Mouse (Mus musculus): Measurements from ENCODE around the gene Parvb. TPM values are rescaled to one million over a fixed set of nuclear protein-coding genes. Genes with fewer than 3 reads are reported as not detected.

Parvb gene
- total and polyA plus RNA-seq, 2 experiments from 2014 or later, result 10.8 to 26.1 TPM

GRCm38 (mm10) chr15:84336281-84336817 is 104.5 kb downstream of the Parvb start:
- Histone ChIP-seq H3K36me3 (replicated peaks; ENCODE audit: control insufficient read depth, insufficient read depth, low read length) (no peaks in the 10 kb centered on the region), H3K9me3 (replicated peaks; ENCODE audit: control insufficient read depth, low read length) (no peaks in the 10 kb centered on the region), H3K27ac (ENCODE audit: low read depth) (no peak overlapping the region), H3K4me2 (ENCODE audit: low read depth, low read length) (no peak overlapping the region), H3K4me1 (ENCODE audit: control insufficient read depth, insufficient read depth) (peaks cover 7% of the 10 kb centered on the region), H3K4me3 (ENCODE audit: low read depth, low read length) (no peak overlapping the region), H3K27me3 (ENCODE audit: control insufficient read depth, insufficient read depth, low read length) (no peaks in the 10 kb centered on the region), H3K9ac (replicated peaks; ENCODE audit: low read depth, low read length) (no peak overlapping the region)
- DNase-seq (ENCODE audit: low spot score), result no peak
- TF ChIP-seq EP300 (IDR thresholded peaks at IDR 0.05; ENCODE audit: low read depth) (no peak), CTCF (IDR thresholded peaks at IDR 0.05; ENCODE audit: low read depth) (no peak)
- WGBS, result 50% methylated on average over 12 of the region's 12 CpGs
- no peak for ATAC-seq (ENCODE audit: insufficient read depth, low read depth)

- TF ChIP-seq CTCF (IDR thresholded peaks at IDR 0.05; ENCODE audit: low read depth) (no peak), EP300 (IDR thresholded peaks at IDR 0.05; ENCODE audit: low read depth) (no peak)
- no peak for ATAC-seq (ENCODE audit: insufficient read depth, low read depth)
- Histone ChIP-seq H3K4me2 (ENCODE audit: low read depth, low read length) (no peak overlapping the region), H3K27ac (ENCODE audit: low read depth) (no peak overlapping the region), H3K36me3 (replicated peaks; ENCODE audit: control insufficient read depth, insufficient read depth, low read length) (no peaks in the 10 kb centered on the region), H3K4me3 (ENCODE audit: low read depth, low read length) (no peak overlapping the region), H3K9ac (replicated peaks; ENCODE audit: low read depth, low read length) (no peak overlapping the region), H3K4me1 (ENCODE audit: control insufficient read depth, insufficient read depth) (peaks cover 7% of the 10 kb centered on the region), H3K27me3 (ENCODE audit: control insufficient read depth, insufficient read depth, low read length) (no peaks in the 10 kb centered on the region), H3K9me3 (replicated peaks; ENCODE audit: control insufficient read depth, low read length) (no peaks in the 10 kb centered on the region)
- WGBS, result 75% methylated on average over 5 of the region's 5 CpGs
- DNase-seq (ENCODE audit: low spot score), result no peak
These were observed 105.8 kb downstream of the Parvb start for GRCm38 (mm10) chr15:84337599-84337998.

GRCm38 (mm10) chr15:84340926-84341325 is 109.1 kb downstream of the Parvb start:
- Histone ChIP-seq H3K9ac (replicated peaks; ENCODE audit: low read depth, low read length) (no peak overlapping the region), H3K27me3 (ENCODE audit: control insufficient read depth, insufficient read depth, low read length) (no peaks in the 10 kb centered on the region), H3K27ac (ENCODE audit: low read depth) (no peak overlapping the region), H3K4me1 (ENCODE audit: control insufficient read depth, insufficient read depth) (peaks cover 7% of the 10 kb centered on the region), H3K4me3 (ENCODE audit: low read depth, low read length) (no peak overlapping the region), H3K9me3 (replicated peaks; ENCODE audit: control insufficient read depth, low read length) (no peaks in the 10 kb centered on the region), H3K36me3 (replicated peaks; ENCODE audit: control insufficient read depth, insufficient read depth, low read length) (no peaks in the 10 kb centered on the region), H3K4me2 (ENCODE audit: low read depth, low read length) (no peak overlapping the region)
- TF ChIP-seq CTCF (IDR thresholded peaks at IDR 0.05; ENCODE audit: low read depth) (no peak), EP300 (IDR thresholded peaks at IDR 0.05; ENCODE audit: low read depth) (no peak)
- ATAC-seq (ENCODE audit: insufficient read depth, low read depth) (no peak), DNase-seq (ENCODE audit: low spot score) (no peak)
- WGBS, result 43% methylated on average over 2 of the region's 2 CpGs

GRCm38 (mm10) chr15:84348769-84349168 is 116.9 kb downstream of the Parvb start:
- Histone ChIP-seq H3K36me3 (replicated peaks; ENCODE audit: control insufficient read depth, insufficient read depth, low read length) (no peaks in the 10 kb centered on the region), H3K4me2 (ENCODE audit: low read depth, low read length) (no peak overlapping the region), H3K4me3 (ENCODE audit: low read depth, low read length) (no peak overlapping the region), H3K9me3 (replicated peaks; ENCODE audit: control insufficient read depth, low read length) (no peaks in the 10 kb centered on the region; the same call in 1 of the 2 replicates), H3K27ac (ENCODE audit: low read depth) (no peak overlapping the region), H3K9ac (replicated peaks; ENCODE audit: low read depth, low read length) (no peak overlapping the region), H3K27me3 (ENCODE audit: control insufficient read depth, insufficient read depth, low read length) (no peaks in the 10 kb centered on the region), H3K4me1 (ENCODE audit: control insufficient read depth, insufficient read depth) (no peaks in the 10 kb centered on the region)
- DNase-seq (ENCODE audit: low spot score) (no peak), ATAC-seq (ENCODE audit: insufficient read depth, low read depth) (no peak)
- no peak for TF ChIP-seq EP300 (IDR thresholded peaks at IDR 0.05; ENCODE audit: low read depth)
- TF ChIP-seq CTCF (IDR thresholded peaks at IDR 0.05; ENCODE audit: low read depth), result no peak
- 95% methylated on average over 4 of the region's 4 CpGs for WGBS

DNA sequence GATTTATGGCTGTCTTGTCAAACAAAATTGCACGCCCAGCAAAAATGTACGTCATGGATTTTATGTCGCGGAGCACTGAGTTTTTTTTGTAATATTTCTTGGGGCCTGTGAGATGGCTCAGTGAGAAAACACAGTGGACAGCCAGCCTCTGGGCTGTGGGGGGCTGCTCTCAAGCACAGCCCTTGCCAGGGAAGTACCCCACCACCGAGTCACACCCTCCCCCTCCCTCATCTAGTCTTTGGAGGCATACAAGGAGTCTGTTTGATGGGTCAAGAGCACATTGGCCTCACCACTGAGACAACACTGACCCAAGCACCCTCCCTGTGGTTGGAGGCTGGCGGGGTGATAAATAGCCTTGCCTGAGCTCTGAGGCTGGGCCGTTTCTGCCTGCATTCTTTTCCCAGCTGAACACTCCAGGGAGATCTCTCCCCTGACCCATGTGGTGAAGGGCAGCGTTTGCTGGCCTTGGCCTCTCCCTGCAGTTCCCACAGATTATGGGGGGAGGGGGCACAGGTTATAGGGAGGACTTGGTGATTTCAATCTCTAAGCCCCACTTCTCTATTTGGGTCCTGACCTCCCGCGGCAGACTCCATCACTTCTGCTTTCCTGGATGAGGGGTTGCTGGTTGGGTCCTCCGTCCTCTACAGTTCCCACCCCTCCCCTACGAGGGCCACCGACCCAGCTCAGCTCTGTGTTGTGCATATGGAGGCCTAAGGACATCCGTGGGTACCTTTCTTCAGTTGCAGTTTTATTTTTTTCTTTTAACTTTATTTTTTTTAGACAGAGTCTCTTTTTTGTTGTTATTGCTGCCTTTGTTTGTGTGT is 118.3 kb downstream of the Parvb start:
- Histone ChIP-seq H3K9ac (replicated peaks; ENCODE audit: low read depth, low read length) (no peak overlapping the region), H3K4me2 (ENCODE audit: low read depth, low read length) (no peak overlapping the region), H3K4me1 (ENCODE audit: control insufficient read depth, insufficient read depth) (no peaks in the 10 kb centered on the region), H3K27ac (ENCODE audit: low read depth) (no peak overlapping the region), H3K36me3 (replicated peaks; ENCODE audit: control insufficient read depth, insufficient read depth, low read length) (no peaks in the 10 kb centered on the region), H3K27me3 (ENCODE audit: control insufficient read depth, insufficient read depth, low read length) (no peaks in the 10 kb centered on the region), H3K4me3 (ENCODE audit: low read depth, low read length) (no peak overlapping the region), H3K9me3 (replicated peaks; ENCODE audit: control insufficient read depth, low read length) (no peaks in the 10 kb centered on the region; the same call in 1 of the 2 replicates)
- ATAC-seq (ENCODE audit: insufficient read depth, low read depth), result no peak
- 63% methylated on average over 14 of the region's 14 CpGs for WGBS
- TF ChIP-seq CTCF (IDR thresholded peaks at IDR 0.05; ENCODE audit: low read depth), result no peak
- TF ChIP-seq EP300 (IDR thresholded peaks at IDR 0.05; ENCODE audit: low read depth), result no peak
- no peak for DNase-seq (ENCODE audit: low spot score)

All from heart, postnatal 0 days (tissue).